In the genomic region with DNA sequence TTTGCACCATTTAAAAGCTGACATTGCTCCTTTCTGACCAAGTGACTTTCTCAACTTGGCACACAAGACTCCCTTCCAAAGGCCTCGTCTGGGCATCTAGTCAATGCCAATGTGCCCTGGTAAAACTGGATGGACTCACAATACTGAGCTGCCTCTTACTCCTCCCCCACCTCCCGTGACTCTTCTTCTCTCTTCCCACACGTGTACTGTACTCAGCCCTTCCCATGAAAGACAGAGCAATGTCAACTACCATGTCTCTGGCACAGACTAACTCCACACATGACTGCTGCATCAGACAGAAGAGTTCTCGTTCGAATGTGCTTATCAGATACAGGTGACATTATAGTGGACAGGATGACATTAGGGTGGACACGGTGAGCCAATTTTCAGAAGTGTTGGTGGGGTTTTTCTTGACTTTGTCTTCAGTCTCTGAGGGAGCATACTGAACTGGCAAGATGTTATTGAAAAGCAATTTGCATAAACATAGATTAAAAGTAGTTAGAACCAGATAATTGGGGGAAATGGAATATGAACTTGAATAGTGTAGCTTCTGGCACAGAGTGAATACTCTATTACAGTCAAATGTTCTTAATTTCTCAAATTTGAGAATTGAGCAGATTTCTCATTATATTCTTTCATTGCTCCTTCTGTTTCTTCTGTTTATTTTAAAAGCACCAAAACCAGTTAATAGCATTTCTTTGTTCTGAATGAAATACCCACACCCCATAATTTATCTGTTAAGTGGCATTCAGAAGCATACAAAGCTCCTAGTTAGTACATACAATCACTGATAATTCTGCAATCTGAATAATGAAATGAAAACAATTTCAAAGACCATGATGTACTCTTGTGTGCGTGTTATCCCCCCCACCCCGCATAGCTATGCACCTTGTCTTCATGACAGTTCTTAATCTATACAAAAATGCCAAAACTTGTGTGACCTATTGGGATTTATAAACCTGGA, we compare ENCODE assay signal across 23 mouse cellular contexts.
DNase-seq lines count a peak whose midpoint lies in the region; ATAC-seq and TF ChIP-seq lines count a peak whose summit lies in the region.
"Had no signal": no experiment of that assay in that cellular context is flagged by ENCODE, and none has a peak within 500 bp of the region (broad histone marks: within the 10 kb centered on the region; RNA-seq: fewer than 3 reads in every experiment).

No protein-coding gene starts in this region.

- intact Hi-C loops in heart, postnatal 36 days (cut with DNase I): no loop called here

- no peak for TF ChIP-seq CTCF in brain, embryonic 14.5 days (IDR thresholded peaks at IDR 0.05; ENCODE audit: borderline replicate concordance, extremely low read depth, insufficient read depth, insufficient read length)

- peak; percentile 76 for DNase-seq in heart, adult 11 months
- no peak for DNase-seq in heart, postnatal 36 days
- peak; percentile 47 for DNase-seq in brain, embryonic 14.5 days (ENCODE audit: low read depth)
- DNase-seq in adipocyte (ENCODE audit: low spot score): no peak
- DNase-seq: adrenal gland, postnatal 25 days; cerebellum, adult 18-20 months; cerebellum, postnatal 10 days; gastrocnemius, adult 2 months; gastrocnemius, postnatal 36 days; kidney, adult 18-20 months; kidney, postnatal 25 days; liver; lung, postnatal 4 days; thymus, postnatal 4 days had no signal

- H3K27ac ChIP-seq in heart, embryonic 12.5 days (ENCODE audit: poor library complexity, severe bottlenecking): no peak overlapping the region
- H3K27ac ChIP-seq in heart, embryonic 16.5 days (ENCODE audit: low read length): no peak overlapping the region
- H3K27ac ChIP-seq in forebrain, embryonic 16.5 days (ENCODE audit: low read length): no peak overlapping the region
- H3K27ac ChIP-seq: embryonic facial prominence, embryonic 13.5 days; gastrocnemius, adult 2 months; kidney, embryonic 15.5 days; liver, embryonic 14.5 days had no signal

- no peaks in the 10 kb centered on the region for H3K27me3 ChIP-seq in heart, embryonic 12.5 days (replicated peaks)
- H3K27me3 ChIP-seq in heart, embryonic 16.5 days (ENCODE audit: control insufficient read depth, insufficient read depth, low read length): no peaks in the 10 kb centered on the region
- no peaks in the 10 kb centered on the region for H3K27me3 ChIP-seq in forebrain, embryonic 16.5 days (replicated peaks; ENCODE audit: control insufficient read depth, insufficient read depth, low read length)
- H3K27me3 ChIP-seq: embryonic facial prominence, embryonic 13.5 days; kidney, embryonic 15.5 days; lung, embryonic 15.5 days had no signal

- no peak overlapping the region for H3K4me2 ChIP-seq in heart, embryonic 12.5 days
- H3K4me2 ChIP-seq in heart, embryonic 16.5 days (ENCODE audit: low read depth, low read length): peak overlapping the region; percentile 1; the same call in 1 of the 2 replicates
- no peak overlapping the region for H3K4me2 ChIP-seq in forebrain, embryonic 16.5 days (ENCODE audit: low read length)
- H3K4me2 ChIP-seq: embryonic facial prominence, embryonic 13.5 days; kidney, embryonic 15.5 days; lung, embryonic 15.5 days had no signal

- no peak for TF ChIP-seq POLR2A in brain, embryonic 14.5 days (IDR thresholded peaks at IDR 0.05; ENCODE audit: borderline replicate concordance, extremely low read depth, insufficient read depth, insufficient read length, poor library complexity, severe bottlenecking)

- peaks cover 8% of the 10 kb centered on the region; the same call in 1 of the 2 replicates for H3K9me3 ChIP-seq in heart, embryonic 12.5 days (replicated peaks)
- H3K9me3 ChIP-seq in heart, embryonic 16.5 days (replicated peaks; ENCODE audit: control insufficient read depth, low read length): no peaks in the 10 kb centered on the region
- no peaks in the 10 kb centered on the region for H3K9me3 ChIP-seq in forebrain, embryonic 16.5 days (ENCODE audit: control insufficient read depth, low read length)
- H3K9me3 ChIP-seq: embryonic facial prominence, embryonic 13.5 days; kidney, embryonic 15.5 days; lung, embryonic 15.5 days had no signal

- H3K36me3 ChIP-seq in heart, embryonic 12.5 days: no peaks in the 10 kb centered on the region
- no peaks in the 10 kb centered on the region for H3K36me3 ChIP-seq in heart, embryonic 16.5 days (ENCODE audit: control insufficient read depth, insufficient read depth)
- no peaks in the 10 kb centered on the region for H3K36me3 ChIP-seq in forebrain, embryonic 16.5 days (ENCODE audit: control insufficient read depth, insufficient read depth)
- H3K36me3 ChIP-seq: embryonic facial prominence, embryonic 13.5 days; kidney, embryonic 15.5 days; lung, embryonic 15.5 days had no signal

- peaks cover 20% of the 10 kb centered on the region for H3K4me1 ChIP-seq in heart, embryonic 12.5 days (replicated peaks)
- H3K4me1 ChIP-seq in heart, embryonic 16.5 days (ENCODE audit: control insufficient read depth, insufficient read depth, low read length): peaks cover 20% of the 10 kb centered on the region
- H3K4me1 ChIP-seq in forebrain, embryonic 16.5 days (replicated peaks; ENCODE audit: control insufficient read depth, insufficient read depth, low read length): 0 out of 2 replicates have a peak, but pooled peaks cover 2% of the 10 kb centered on the region
- H3K4me1 ChIP-seq: embryonic facial prominence, embryonic 13.5 days; kidney, embryonic 15.5 days had no signal

- no peak for ATAC-seq in heart, embryonic 12.5 days (ENCODE audit: insufficient number of reproducible peaks, low FRiP score)
- no peak for ATAC-seq in heart, embryonic 16.5 days (replicated peaks; ENCODE audit: extremely low read depth, insufficient read depth, low FRiP score)
- ATAC-seq in forebrain, embryonic 16.5 days: peak; percentile 66
- ATAC-seq: CD4-positive, CD25-positive, alpha-beta regulatory T cell, adult 4 months; hindbrain, embryonic 16.5 days had no signal

- H3K9ac ChIP-seq in heart, embryonic 12.5 days: no peak overlapping the region
- no peak overlapping the region for H3K9ac ChIP-seq in heart, embryonic 16.5 days (ENCODE audit: low read length)
- no peak overlapping the region for H3K9ac ChIP-seq in forebrain, embryonic 16.5 days (replicated peaks; ENCODE audit: low read depth, low read length)
- H3K9ac ChIP-seq: embryonic facial prominence, embryonic 13.5 days; kidney, embryonic 15.5 days; liver, embryonic 14.5 days; lung, embryonic 15.5 days had no signal

- WGBS in heart, embryonic 12.5 days: 78% methylated on average over 8 of the region's 8 CpGs
- WGBS in heart, embryonic 16.5 days: 64% methylated on average over 8 of the region's 8 CpGs
- WGBS in forebrain, embryonic 16.5 days: 77% methylated on average over 8 of the region's 8 CpGs

- H3K4me3 ChIP-seq in heart, embryonic 12.5 days: no peak overlapping the region
- no peak overlapping the region for H3K4me3 ChIP-seq in heart, embryonic 16.5 days (ENCODE audit: low read length)
- no peak overlapping the region for H3K4me3 ChIP-seq in forebrain, embryonic 16.5 days (replicated peaks; ENCODE audit: low read length)
- H3K4me3 ChIP-seq: embryonic facial prominence, embryonic 13.5 days; gastrocnemius, adult 2 months; kidney, embryonic 15.5 days; lung, embryonic 15.5 days had no signal

Comparison
In these comparisons a context has a peak if more than half of its experiments do, and no peak if none do; other contexts are left out.
1. DNase-seq: peak in heart, adult 11 months (single experiment) and brain, embryonic 14.5 days (single experiment); none in heart, postnatal 36 days (0 of 2) and adipocyte (single experiment).